Mouse (Mus musculus) midbrain, embryonic 11.5 days (tissue): ENCODE results near the gene Bcat1. TPM values are rescaled to one million over a fixed set of nuclear protein-coding genes. Genes with fewer than 3 reads are reported as not detected.

Source experiments
- ATAC-seq: fragments of 200-750 bp; cut with Nextera tagmentation; 2 replicates; pipeline ENCODE4 v1.8.0; 2017; ENCODE audit warnings: moderate TSS enrichment, moderate library complexity; ENCODE audit not compliant: low FRiP score
- DNase-seq: peaks from one replicate; pipeline ENCODE4 v3.0.0; 2015; ENCODE audit warnings: low spot score; ENCODE audit errors: missing footprints
- H3K27ac ChIP-seq: fragments of 300-500 bp; sonication (generic); 2 replicates; pipeline ENCODE4 v1.5.1; 2014; ENCODE audit warnings: low read depth, low read length
- H3K27me3 ChIP-seq: fragments of 300-500 bp; sonication (generic); 2 replicates; pipeline ENCODE4 v1.6.1; 2014; ENCODE audit warnings: mild to moderate bottlenecking, low read length, moderate library complexity, mixed read lengths; ENCODE audit not compliant: control insufficient read depth, insufficient read depth
- H3K36me3 ChIP-seq: fragments of 300-500 bp; sonication (generic); 2 replicates; pipeline ENCODE4 v1.6.1; 2014; ENCODE audit warnings: mild to moderate bottlenecking, low read length, moderate library complexity, mixed read lengths; ENCODE audit not compliant: control insufficient read depth, insufficient read depth
- H3K4me1 ChIP-seq: fragments of 300-500 bp; sonication (generic); 2 replicates; pipeline ENCODE4 v1.6.1; 2014; ENCODE audit warnings: low read length; ENCODE audit not compliant: control insufficient read depth, insufficient read depth
- H3K4me2 ChIP-seq: fragments of 300-500 bp; sonication (generic); 2 replicates; pipeline ENCODE4 v1.6.1; 2014; ENCODE audit warnings: mild to moderate bottlenecking, moderate library complexity
- H3K4me3 ChIP-seq: fragments of 300-500 bp; sonication (generic); 2 replicates; pipeline ENCODE4 v1.5.1; 2014; ENCODE audit warnings: low read depth, low read length
- H3K9ac ChIP-seq: fragments of 300-500 bp; sonication (generic); 2 replicates; pipeline ENCODE4 v1.6.1; 2014; ENCODE audit warnings: low read length
- H3K9me3 ChIP-seq: fragments of 300-500 bp; sonication (generic); 2 replicates; pipeline ENCODE4 v1.6.1; 2016; ENCODE audit warnings: low read length; ENCODE audit not compliant: control insufficient read depth
- WGBS: fragments of 180-500 bp; shearing (Covaris S2); extraction: QIAGEN DNeasy Blood & Tissue Kit; methylation state at CpG from one replicate; pipeline ENCODE4 v1.1.7; 2014; 5-methylcytosine and 5-hydroxymethylcytosine counted together
- polyA plus RNA-seq: library from polyadenylated mRNA; unstranded; fragments of >200 nt; fragmentation: Nextera tagmentation; extraction: Ambion mirVana; gene quantifications from 2 replicates; pipeline ENCODE4 v1.2.1, GENCODE M21; 2014

Bcat1 gene
- polyA plus RNA-seq = 140 and 150 TPM in 2 replicates

- H3K9me3 ChIP-seq = no peaks in the 10 kb centered on the region
- DNase-seq = peak; percentile 97
- no peaks in the 10 kb centered on the region for H3K27me3 ChIP-seq
- no peaks in the 10 kb centered on the region for H3K36me3 ChIP-seq
- no peak within 1 kb of the TSS for H3K27ac ChIP-seq
- H3K4me1 ChIP-seq = peaks cover 10% of the 10 kb centered on the region; the same call in 1 of the 2 replicates
- H3K4me2 ChIP-seq = peak within 1 kb of the TSS; percentile 94
- WGBS = 1% methylated on average over 39 of the region's 39 CpGs
- peak within 1 kb of the TSS; percentile 52 for H3K4me3 ChIP-seq
- H3K9ac ChIP-seq = peak within 1 kb of the TSS; percentile 73
- peak; percentile 90 for ATAC-seq
Observed at GRCm38 (mm10) chr6:145075548-145076224, at the start of gene Bcat1. Gene Bcat1 (minus strand): TSS chr6:145076184.

DNA sequence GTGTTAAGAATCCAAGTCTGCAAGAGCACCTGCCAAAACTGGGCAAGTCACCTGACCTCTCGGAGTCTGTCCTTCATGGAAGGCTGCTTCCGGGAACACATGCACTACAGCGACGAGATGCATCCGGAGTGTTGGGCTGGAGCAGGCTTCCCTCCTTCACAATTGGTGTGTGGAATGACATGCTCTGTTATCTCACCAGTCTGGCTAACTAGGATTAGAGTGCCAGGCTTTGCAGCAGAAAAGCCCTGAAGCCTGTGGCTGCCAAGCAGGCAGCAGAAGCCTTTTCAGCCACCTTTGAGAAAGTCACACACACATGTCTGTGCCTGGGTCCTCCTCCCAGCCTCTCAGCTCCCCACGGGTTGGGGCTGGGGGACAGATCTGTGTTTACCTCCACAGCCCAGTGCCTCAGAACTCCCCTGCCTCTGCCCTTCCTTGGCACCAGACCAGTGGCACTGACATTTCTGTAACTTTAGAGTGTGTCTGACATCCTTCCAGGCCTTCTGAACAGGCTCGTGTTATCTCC lies 49.7 kb upstream of the Bcat1 start:
- no peak overlapping the region for H3K27ac ChIP-seq
- no peaks in the 10 kb centered on the region for H3K36me3 ChIP-seq
- H3K4me3 ChIP-seq = no peak overlapping the region
- no peak overlapping the region for H3K9ac ChIP-seq
- peaks cover 3% of the 10 kb centered on the region; the same call in 1 of the 2 replicates for H3K9me3 ChIP-seq
- H3K4me2 ChIP-seq = no peak overlapping the region
- 67% methylated on average over 7 of the region's 7 CpGs for WGBS
- peak; percentile 45 for DNase-seq
- peaks cover 3% of the 10 kb centered on the region; the same call in 1 of the 2 replicates for H3K4me1 ChIP-seq
- H3K27me3 ChIP-seq = no peaks in the 10 kb centered on the region
- no peak for ATAC-seq

DNA sequence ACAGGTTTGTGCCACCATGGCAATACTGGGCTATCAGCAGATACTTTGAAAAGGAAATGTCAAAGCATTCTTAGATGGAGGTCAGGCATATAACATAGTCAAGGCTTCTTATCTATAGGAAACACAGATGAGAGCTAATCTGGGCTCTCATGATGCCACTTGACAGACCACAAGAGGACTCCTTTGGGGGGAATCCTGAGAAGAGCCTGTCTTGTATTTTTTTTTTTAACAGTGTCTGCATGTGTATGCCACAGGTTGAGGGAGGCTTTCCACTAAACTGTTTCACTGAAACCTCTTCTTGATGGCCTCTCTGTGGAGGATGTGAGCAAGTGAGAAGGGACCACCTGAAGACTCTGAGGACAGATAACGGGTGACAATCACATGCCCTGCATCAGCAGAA lies 48.6 kb upstream of the Bcat1 start:
- Histone ChIP-seq H3K4me1 (peaks cover 3% of the 10 kb centered on the region; the same call in 1 of the 2 replicates), H3K36me3 (no peaks in the 10 kb centered on the region), H3K27me3 (no peaks in the 10 kb centered on the region), H3K4me3 (no peak overlapping the region), H3K4me2 (no peak overlapping the region), H3K27ac (no peak overlapping the region), H3K9ac (no peak overlapping the region), H3K9me3 (peaks cover 3% of the 10 kb centered on the region; the same call in 1 of the 2 replicates)
- no peak for ATAC-seq
- DNase-seq = no peak
- WGBS = 81% methylated on average over 1 of the region's 1 CpGs

DNA sequence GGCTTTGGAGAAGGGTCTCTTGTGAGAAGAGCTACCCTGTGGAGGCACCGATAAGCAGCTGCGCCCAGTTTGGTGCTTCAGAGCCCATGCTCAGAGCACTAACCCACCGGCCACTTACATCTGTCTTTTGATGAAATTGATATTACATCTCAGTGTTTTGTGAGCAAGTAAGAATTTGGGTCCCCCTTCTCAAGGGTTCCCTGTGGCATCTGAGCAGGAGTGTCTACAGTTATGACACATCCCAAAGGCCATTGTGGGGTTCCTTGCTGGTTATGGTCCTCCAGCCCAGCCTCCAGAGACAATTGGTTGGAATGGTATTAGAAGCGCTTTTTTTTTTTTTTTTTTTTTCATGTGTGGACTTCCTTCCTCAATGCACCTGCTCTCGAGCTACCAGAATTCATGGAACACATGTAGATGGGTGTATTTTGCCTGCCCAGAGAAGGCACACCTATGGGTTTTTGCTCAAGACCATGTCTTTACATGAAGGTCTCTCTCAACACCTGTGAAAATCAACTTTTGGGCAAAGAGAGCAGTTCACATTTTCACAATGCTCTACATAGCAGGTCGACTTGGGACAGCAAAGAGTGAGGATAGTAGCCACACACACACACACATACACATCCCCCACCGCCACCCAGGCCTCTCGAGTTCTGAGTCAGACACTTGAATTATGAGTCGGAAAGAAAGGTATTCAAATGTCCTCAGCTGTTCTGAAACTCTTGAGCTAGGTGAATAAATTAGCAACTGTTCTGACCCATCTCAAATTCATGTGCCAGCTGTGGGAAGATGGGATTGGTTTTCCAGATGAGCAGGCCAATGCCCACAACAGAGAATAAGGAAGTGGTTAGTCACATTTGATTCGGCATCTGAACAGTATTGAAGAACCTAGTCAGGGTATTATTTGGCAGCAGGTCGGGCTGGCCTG lies 47.4 kb upstream of the Bcat1 start:
- Histone ChIP-seq H3K27me3 (no peaks in the 10 kb centered on the region), H3K27ac (no peak overlapping the region), H3K36me3 (no peaks in the 10 kb centered on the region), H3K9ac (no peak overlapping the region), H3K9me3 (peaks cover 3% of the 10 kb centered on the region; the same call in 1 of the 2 replicates), H3K4me1 (peaks cover 3% of the 10 kb centered on the region; the same call in 1 of the 2 replicates), H3K4me2 (no peak overlapping the region), H3K4me3 (no peak overlapping the region)
- ATAC-seq = no peak
- peak; percentile 51 for DNase-seq
- WGBS = 85% methylated on average over 11 of the region's 11 CpGs

DNA sequence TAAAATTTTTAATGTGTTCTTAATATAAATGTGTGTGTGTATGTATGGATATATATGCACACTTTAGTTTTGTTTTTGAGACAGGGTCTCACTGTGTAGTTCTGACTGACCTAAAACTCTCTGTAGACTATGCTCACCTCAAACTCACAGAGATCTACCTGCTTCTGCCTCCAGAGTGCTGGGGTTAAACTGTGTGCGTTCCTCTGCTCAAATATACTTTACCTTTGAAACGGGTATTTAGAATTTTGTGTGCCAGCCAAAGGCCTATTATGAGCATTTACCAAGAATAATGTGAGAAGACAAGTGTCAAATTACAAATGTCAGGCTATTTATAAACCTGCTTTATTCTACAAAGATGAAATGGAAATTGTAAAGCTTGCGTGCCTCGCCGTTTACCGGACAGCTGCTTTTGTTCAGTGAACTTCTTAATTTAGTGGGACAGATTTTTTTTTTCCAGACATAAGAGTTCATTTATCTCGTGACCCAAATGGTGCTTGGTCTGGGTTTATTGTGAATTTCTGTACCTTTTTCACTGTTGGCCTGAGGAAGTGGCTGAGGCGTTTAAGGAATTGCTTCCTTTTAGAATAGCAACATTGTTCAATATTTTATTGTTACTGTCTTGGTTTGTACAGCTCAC lies 46.6 kb upstream of the Bcat1 start:
- Histone ChIP-seq H3K4me1 (peaks cover 3% of the 10 kb centered on the region; the same call in 1 of the 2 replicates), H3K9ac (no peak overlapping the region), H3K4me3 (no peak overlapping the region), H3K27me3 (no peaks in the 10 kb centered on the region), H3K9me3 (peaks cover 1% of the 10 kb centered on the region; the same call in 1 of the 2 replicates), H3K27ac (no peak overlapping the region), H3K4me2 (no peak overlapping the region), H3K36me3 (no peaks in the 10 kb centered on the region)
- 70% methylated on average over 8 of the region's 8 CpGs for WGBS
- ATAC-seq = no peak
- DNase-seq = peak; percentile 79

GRCm38 (mm10) chr6:145121590-145122420 lies 45.8 kb upstream of the Bcat1 start:
- H3K9ac ChIP-seq = no peak overlapping the region
- no peak overlapping the region for H3K4me2 ChIP-seq
- no peaks in the 10 kb centered on the region for H3K27me3 ChIP-seq
- no peak overlapping the region for H3K27ac ChIP-seq
- H3K4me1 ChIP-seq = peaks cover 5% of the 10 kb centered on the region
- peak; percentile 87 for DNase-seq
- H3K4me3 ChIP-seq = no peak overlapping the region
- WGBS = 34% methylated on average over 21 of the region's 21 CpGs
- no peaks in the 10 kb centered on the region for H3K36me3 ChIP-seq
- no peak for ATAC-seq
- no peaks in the 10 kb centered on the region for H3K9me3 ChIP-seq

DNA sequence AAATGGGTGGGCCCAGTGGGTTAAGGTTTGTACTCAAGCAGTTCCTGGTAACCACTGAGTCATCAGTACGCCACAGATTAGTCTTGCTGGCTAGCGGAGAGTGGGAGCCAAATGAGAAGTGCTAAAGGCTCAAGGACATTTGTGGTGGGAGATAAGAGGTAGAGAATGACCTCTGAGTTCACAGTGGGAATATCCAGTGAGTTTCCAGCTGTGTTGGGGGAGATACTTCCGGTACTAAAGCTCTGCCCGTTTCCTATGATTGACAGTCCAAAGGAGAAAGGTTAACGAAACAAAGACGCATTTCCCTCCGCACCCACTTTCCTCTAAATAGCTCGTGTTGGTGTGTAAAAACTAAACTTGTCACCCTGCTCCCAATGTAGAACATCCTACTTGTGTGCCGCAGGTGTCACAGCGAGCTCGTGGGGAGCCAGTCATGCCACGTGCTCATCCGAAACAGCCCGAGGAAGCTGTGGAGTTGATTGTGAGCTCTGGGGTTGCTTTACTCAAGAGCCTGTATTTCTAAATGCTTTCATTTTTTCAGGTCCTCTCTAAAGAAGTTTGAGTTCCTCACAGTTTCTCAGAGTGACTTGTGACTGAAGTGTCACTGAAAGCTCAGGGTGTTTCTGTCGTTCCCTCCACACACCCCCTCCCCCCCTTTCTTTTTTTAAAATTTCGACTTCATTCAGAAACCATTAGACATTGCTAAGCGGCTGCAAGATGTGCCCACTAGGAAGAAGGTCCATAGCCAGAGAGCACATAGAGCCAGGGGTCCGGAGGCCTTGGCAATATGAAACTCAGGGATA lies 45.0 kb upstream of the Bcat1 start:
- ATAC-seq = no peak
- 51% methylated on average over 18 of the region's 18 CpGs for WGBS

More for the DNA sequence above, 45.0 kb upstream of the Bcat1 start:
- Histone ChIP-seq H3K27me3 (no peaks in the 10 kb centered on the region), H3K9ac (no peak overlapping the region), H3K9me3 (no peaks in the 10 kb centered on the region), H3K27ac (no peak overlapping the region), H3K36me3 (no peaks in the 10 kb centered on the region), H3K4me1 (peaks cover 13% of the 10 kb centered on the region), H3K4me2 (no peak overlapping the region), H3K4me3 (no peak overlapping the region)
- peak; percentile 88 for DNase-seq
